Comparison of ENCODE assay signal across 8 mouse cellular contexts in genomic region chr15:85705566-85706332, GRCm38 (mm10). TPM values are rescaled to one million over a fixed set of nuclear protein-coding genes. Genes with fewer than 3 reads are reported as not detected.
DNase-seq lines count a peak whose midpoint lies in the region; ATAC-seq lines count a peak whose summit lies in the region.

No protein-coding gene starts in this region.

- ATAC-seq in hindbrain, embryonic 15.5 days (ENCODE audit: low FRiP score, low read depth), result no peak
- ATAC-seq in hindbrain, embryonic 16.5 days, result no peak
- ATAC-seq in monocyte, adult 5-6 weeks (replicated peaks; ENCODE audit: insufficient number of reproducible peaks, low FRiP score, low TSS enrichment, poor library complexity, severe bottlenecking), result no peak
- ATAC-seq in megakaryocyte, adult 5-6 weeks (ENCODE audit: poor library complexity, severe bottlenecking), result no peak

- H3K4me3 ChIP-seq in hindbrain, embryonic 15.5 days, result no peak overlapping the region
- H3K4me3 ChIP-seq in hindbrain, embryonic 16.5 days (ENCODE audit: low read length), result no peak overlapping the region

- H3K9ac ChIP-seq in hindbrain, embryonic 15.5 days, result no peak overlapping the region
- no peak overlapping the region; the same call in 1 of the 2 replicates for H3K9ac ChIP-seq in hindbrain, embryonic 16.5 days (ENCODE audit: low read depth, low read length)

- no peaks in the 10 kb centered on the region for H3K9me3 ChIP-seq in hindbrain, embryonic 15.5 days
- H3K9me3 ChIP-seq in hindbrain, embryonic 16.5 days (ENCODE audit: control insufficient read depth, low read length), result no peaks in the 10 kb centered on the region

- peak; percentile 48 for DNase-seq in urinary bladder, postnatal 14 days (ENCODE audit: low spot score)
- DNase-seq in urinary bladder, postnatal 25 days (ENCODE audit: low spot score), result no peak
- peak; percentile 84 for DNase-seq in kidney, adult 18-20 months
- DNase-seq in embryo, embryonic 10.5 days (ENCODE audit: low spot score), result no peak

- 76% methylated on average over 13 of the region's 13 CpGs for WGBS in hindbrain, embryonic 15.5 days
- 78% methylated on average over 13 of the region's 13 CpGs for WGBS in hindbrain, embryonic 16.5 days

- H3K4me1 ChIP-seq in hindbrain, embryonic 15.5 days (replicated peaks), result peaks cover 55% of the 10 kb centered on the region
- peaks cover 38% of the 10 kb centered on the region for H3K4me1 ChIP-seq in hindbrain, embryonic 16.5 days (ENCODE audit: control insufficient read depth, insufficient read depth, low read depth, low read length)

- no peak overlapping the region for H3K4me2 ChIP-seq in hindbrain, embryonic 15.5 days
- H3K4me2 ChIP-seq in hindbrain, embryonic 16.5 days (ENCODE audit: low read length), result no peak overlapping the region

- H3K27me3 ChIP-seq in hindbrain, embryonic 15.5 days, result no peaks in the 10 kb centered on the region
- H3K27me3 ChIP-seq in hindbrain, embryonic 16.5 days (replicated peaks; ENCODE audit: control insufficient read depth, insufficient read depth, low read length), result no peaks in the 10 kb centered on the region

- H3K27ac ChIP-seq in hindbrain, embryonic 15.5 days (replicated peaks), result 0 out of 2 replicates have a peak overlapping the region, but pooled peaks have one; percentile 9
- H3K27ac ChIP-seq in hindbrain, embryonic 16.5 days (ENCODE audit: low read depth, low read length), result no peak overlapping the region; the same call in 1 of the 2 replicates

- peaks cover 30% of the 10 kb centered on the region for H3K36me3 ChIP-seq in hindbrain, embryonic 15.5 days
- peaks cover 34% of the 10 kb centered on the region for H3K36me3 ChIP-seq in hindbrain, embryonic 16.5 days (ENCODE audit: control insufficient read depth, insufficient read depth, low read length)

RNA-seq across cellular contexts. Expression of gene Ppara, which starts 29.0 kb away (rescaled TPM):
- polyA plus RNA-seq in hindbrain, embryonic 15.5 days (2015; fragmentation: Nextera tagmentation; extraction: Ambion mirVana), result 1.6 and 2.1 TPM in 2 replicates
- polyA plus RNA-seq in hindbrain, embryonic 16.5 days (2015; fragmentation: Nextera tagmentation; extraction: Ambion mirVana), result 2.7 and 2.9 TPM in 2 replicates
- total RNA-seq in monocyte, adult 5-6 weeks (2017), result not detected in 3 replicates
- total RNA-seq in megakaryocyte, adult 5-6 weeks (2015), result not detected in 2 replicates
- total RNA-seq in megakaryocyte, adult 5-6 weeks (2017), result not detected in 2 replicates

Comparison
In these comparisons a context has a peak if more than half of its experiments do, and no peak if none do; other contexts are left out.
1. DNase-seq: peak in urinary bladder, postnatal 14 days (single experiment) and kidney, adult 18-20 months (single experiment); none in urinary bladder, postnatal 25 days (single experiment) and embryo, embryonic 10.5 days (single experiment).